Mouse (Mus musculus) frontal cortex, adult (tissue): ENCODE data around the gene Gnao1.

Experiments
- ATAC-seq: cut with Nextera tagmentation; 2 replicates; pipeline ENCODE4 v1.9.2; 2017; ENCODE audit warnings: mild to moderate bottlenecking, moderate library complexity, mixed read lengths; ENCODE audit not compliant: low TSS enrichment

Gnao1 gene

GRCm38 (mm10) chr8:93893556-93893955 is 83.8 kb downstream of the Gnao1 start:
- ATAC-seq = no peak

GRCm38 (mm10) chr8:93896841-93897551 is 87.2 kb downstream of the Gnao1 start:
- ATAC-seq = no peak

- ATAC-seq = no peak
Measured at GRCm38 (mm10) chr8:93898570-93898969, 88.8 kb downstream of the Gnao1 start.

- no peak for ATAC-seq
Measured at GRCm38 (mm10) chr8:93902040-93902439, 92.3 kb downstream of the Gnao1 start.

GRCm38 (mm10) chr8:93906961-93907360 is 97.2 kb downstream of the Gnao1 start:
- ATAC-seq = no peak

- ATAC-seq = peak; percentile 35
Measured at GRCm38 (mm10) chr8:93907987-93908441, 98.2 kb downstream of the Gnao1 start.

GRCm38 (mm10) chr8:93908546-93908945 is 98.8 kb downstream of the Gnao1 start:
- ATAC-seq = peak; percentile 22

GRCm38 (mm10) chr8:93911715-93912555 is 102.2 kb downstream of the Gnao1 start:
- no peak for ATAC-seq

- ATAC-seq = peak; percentile 43
Measured at GRCm38 (mm10) chr8:93917859-93918421, 108.2 kb downstream of the Gnao1 start.

- no peak for ATAC-seq
Measured at GRCm38 (mm10) chr8:93918580-93918979, 108.8 kb downstream of the Gnao1 start.

- ATAC-seq = no peak
Measured at GRCm38 (mm10) chr8:93919422-93919821, 109.7 kb downstream of the Gnao1 start.

- ATAC-seq = no peak
Measured at GRCm38 (mm10) chr8:93919916-93920589, 110.3 kb downstream of the Gnao1 start.

- ATAC-seq = no peak
Measured at GRCm38 (mm10) chr8:93920590-93920948, 110.8 kb downstream of the Gnao1 start.

- ATAC-seq = peak; percentile 64
Measured at GRCm38 (mm10) chr8:93923897-93924334, 114.2 kb downstream of the Gnao1 start.

GRCm38 (mm10) chr8:93925513-93925912 is 115.7 kb downstream of the Gnao1 start:
- no peak for ATAC-seq

- ATAC-seq = no peak
Measured at GRCm38 (mm10) chr8:93929233-93929632, 119.5 kb downstream of the Gnao1 start.

GRCm38 (mm10) chr8:93931336-93931735 is 121.6 kb downstream of the Gnao1 start:
- peak; percentile 38; the same call in 1 of the 2 replicates for ATAC-seq

GRCm38 (mm10) chr8:93932873-93933272 is 123.1 kb downstream of the Gnao1 start:
- ATAC-seq = peak; percentile 73

- 0 out of 2 replicates have a peak, but pooled peaks have one; percentile 4 for ATAC-seq
Measured at GRCm38 (mm10) chr8:93933288-93933687, 123.5 kb downstream of the Gnao1 start.

GRCm38 (mm10) chr8:93938193-93938592 is 128.4 kb downstream of the Gnao1 start:
- ATAC-seq = no peak

- ATAC-seq = peak; percentile 64
Measured at GRCm38 (mm10) chr8:93940542-93941423, 131.0 kb downstream of the Gnao1 start.
